7 mouse cellular contexts compared by ENCODE assay signal in the genomic region with DNA sequence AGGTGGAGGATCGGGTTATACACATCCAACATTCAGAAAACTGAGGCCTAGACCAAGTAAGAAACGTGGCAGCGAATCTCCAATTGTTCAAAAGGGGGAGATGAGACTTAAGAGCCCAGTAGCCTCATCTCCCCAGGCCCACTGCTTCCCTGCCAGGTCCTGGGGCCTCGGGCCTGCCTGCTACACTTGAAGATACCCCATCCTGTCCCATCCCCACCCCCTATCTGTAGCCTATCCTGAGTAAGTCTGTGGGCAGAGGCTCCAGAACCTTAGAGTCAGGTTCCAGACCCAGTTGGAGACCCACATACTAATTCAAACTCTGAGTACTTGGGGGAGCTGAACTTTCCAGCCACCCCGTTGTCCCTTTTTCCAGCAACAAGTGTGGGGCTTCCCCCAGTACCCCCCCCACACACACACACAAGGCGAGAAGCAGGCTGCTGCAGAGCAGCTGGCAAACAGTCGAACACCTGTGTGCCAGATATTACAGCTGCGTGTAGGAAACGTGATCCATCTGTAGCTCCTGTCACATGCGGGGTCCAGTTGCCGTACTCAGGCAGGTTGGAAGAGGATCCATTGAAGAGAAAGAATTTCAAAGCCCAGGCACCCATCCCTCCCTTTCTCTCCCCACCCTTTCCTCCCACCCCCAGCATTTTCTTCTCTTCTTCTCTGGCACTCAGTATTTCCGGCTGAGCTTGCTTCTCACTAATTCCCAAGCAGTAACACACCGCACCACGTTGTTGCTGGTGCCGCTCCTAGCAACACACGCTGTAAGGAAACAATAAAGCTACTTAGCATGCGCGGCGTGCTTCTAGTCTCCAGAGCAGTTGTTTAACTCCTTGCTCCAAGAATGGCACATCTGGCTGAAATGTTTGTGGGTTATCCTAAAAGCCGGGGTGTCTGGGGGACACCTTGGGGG.
A peak's percentile ranks its signal among the peaks of the same experiment; 100 is the strongest.
DNase-seq lines count a peak whose midpoint lies in the region; ATAC-seq and TF ChIP-seq lines count a peak whose summit lies in the region.

No protein-coding gene starts in this region.

- DNase-seq in lung, postnatal 0 days (ENCODE audit: low spot score): peak; percentile 18
- no peak for DNase-seq in lung, adult 2 months
- DNase-seq in forelimb bud, embryonic 11.5 days (ENCODE audit: low read depth, low spot score): peak; percentile 75
- DNase-seq in midbrain, embryonic 14.5 days: peak; percentile 84
- DNase-seq in thymus, postnatal 0 days (ENCODE audit: low spot score): peak; percentile 50
- DNase-seq in c-Kit-positive CD71-positive TER-119-positive erythroid progenitor cells, embryonic 14.5 days (ENCODE audit: low spot score): no peak
- no peak for DNase-seq in cerebellum, adult 9-10 months

- no peak overlapping the region for H3K4me3 ChIP-seq in lung, postnatal 0 days (ENCODE audit: low read depth, low read length)
- H3K4me3 ChIP-seq in lung, adult 2 months (replicated peaks; ENCODE audit: extremely low read depth, low read depth, low read length): no peak overlapping the region
- H3K4me3 ChIP-seq in midbrain, embryonic 14.5 days (replicated peaks; ENCODE audit: low read depth, low read length): peak overlapping the region; percentile 20

- TF ChIP-seq POLR2A in lung, adult 2 months (IDR thresholded peaks at IDR 0.05; ENCODE audit: borderline replicate concordance, extremely low read depth, low read depth, low read length): no peak

- H3K27ac ChIP-seq in lung, postnatal 0 days (ENCODE audit: low read length): no peak overlapping the region
- H3K27ac ChIP-seq in midbrain, embryonic 14.5 days (replicated peaks; ENCODE audit: low read depth, low read length): peak overlapping the region; percentile 3; the same call in 1 of the 2 replicates

- no peak for TF ChIP-seq EP300 in lung, postnatal 0 days (IDR thresholded peaks at IDR 0.05)

- ATAC-seq in lung, postnatal 0 days: no peak
- ATAC-seq in midbrain, embryonic 14.5 days (ENCODE audit: low FRiP score, low TSS enrichment): peak; percentile 67

- H3K9ac ChIP-seq in lung, postnatal 0 days (replicated peaks; ENCODE audit: low read depth): no peak overlapping the region
- H3K9ac ChIP-seq in midbrain, embryonic 14.5 days (replicated peaks; ENCODE audit: low read length): peak overlapping the region; percentile 46; the same call in 1 of the 2 replicates

- no peak overlapping the region for H3K4me2 ChIP-seq in lung, postnatal 0 days (replicated peaks; ENCODE audit: low read depth, low read length)
- H3K4me2 ChIP-seq in midbrain, embryonic 14.5 days (ENCODE audit: low read length): peak overlapping the region; percentile 57

- H3K4me1 ChIP-seq in lung, postnatal 0 days (ENCODE audit: insufficient read depth, low read depth, low read length): no peaks in the 10 kb centered on the region
- peaks cover 4% of the 10 kb centered on the region; the same call in 1 of the 2 replicates for H3K4me1 ChIP-seq in lung, adult 2 months (ENCODE audit: control insufficient read depth, insufficient read depth, low read length)
- peaks cover 12% of the 10 kb centered on the region for H3K4me1 ChIP-seq in midbrain, embryonic 14.5 days (ENCODE audit: control insufficient read depth, insufficient read depth, low read length)

- TF ChIP-seq CTCF in lung, postnatal 0 days (IDR thresholded peaks at IDR 0.05): no peak
- no peak for TF ChIP-seq CTCF in lung, adult 2 months (IDR thresholded peaks at IDR 0.05; ENCODE audit: insufficient read depth, low read length)

- no peaks in the 10 kb centered on the region for H3K9me3 ChIP-seq in lung, postnatal 0 days (ENCODE audit: low read length)
- no peaks in the 10 kb centered on the region for H3K9me3 ChIP-seq in midbrain, embryonic 14.5 days (ENCODE audit: control insufficient read depth, low read length)

- H3K36me3 ChIP-seq in lung, postnatal 0 days (ENCODE audit: insufficient read depth, low read length): no peaks in the 10 kb centered on the region
- no peaks in the 10 kb centered on the region for H3K36me3 ChIP-seq in midbrain, embryonic 14.5 days (ENCODE audit: control insufficient read depth, insufficient read depth, low read length)

- 45% methylated on average over 20 of the region's 20 CpGs for WGBS in lung, postnatal 0 days
- WGBS in lung, adult 2 months: 50% methylated on average over 20 of the region's 20 CpGs
- WGBS in midbrain, embryonic 14.5 days: 17% methylated on average over 20 of the region's 20 CpGs

- no peaks in the 10 kb centered on the region for H3K27me3 ChIP-seq in lung, postnatal 0 days (replicated peaks; ENCODE audit: insufficient read depth, low read length)
- H3K27me3 ChIP-seq in midbrain, embryonic 14.5 days (ENCODE audit: control insufficient read depth, insufficient read depth, low read length): no peaks in the 10 kb centered on the region

Comparison
In these comparisons a context has a peak if more than half of its experiments do, and no peak if none do; other contexts are left out.
1. DNase-seq: peak in lung, postnatal 0 days (single experiment), forelimb bud, embryonic 11.5 days (single experiment), midbrain, embryonic 14.5 days (single experiment) and thymus, postnatal 0 days (single experiment); none in lung, adult 2 months (single experiment), c-Kit-positive CD71-positive TER-119-positive erythroid progenitor cells, embryonic 14.5 days (single experiment) and cerebellum, adult 9-10 months (single experiment).